Mouse (Mus musculus) pancreas, adult 10 weeks (tissue): ENCODE data around the gene Gm5458. TPM values are rescaled to one million over a fixed set of nuclear protein-coding genes. Genes with fewer than 3 reads are reported as not detected.

Experiments used
- polyA plus RNA-seq: library from polyadenylated mRNA; stranded (reverse); fragments of 350-450 nt; fragmentation: Illumina TruSeq; extraction: RNeasy Lipid Tissue Mini Kit (QIAGEN cat#74804); gene quantifications from one replicate; pipeline ENCODE4 v1.2.3, GENCODE M21; 2015; ENCODE audit warnings: low read depth, low replicate concordance; ENCODE audit not compliant: insufficient read depth

Gm5458 gene
- not detected for polyA plus RNA-seq

GRCm38 (mm10) chr14:19602481-19602880 is at the start of gene Gm5458:
Gm5458 (minus strand) TSS chr14:19602581.

GRCm38 (mm10) chr14:19584804-19585667 is 17.3 kb downstream of the Gm5458 start, which contains the start of gene Gm2237:
Gm2237 (minus strand) TSS chr14:19585135.

GRCm38 (mm10) chr14:19549863-19550262 is 52.5 kb downstream of the Gm5458 start, which contains the start of gene Gm2244:
Gm2244 (minus strand) TSS chr14:19549963.

Other genes with a start within 250 kb of the Gm5458 start
- gene Gm21738, start 183.7 kb downstream of the Gm5458 start, polyA plus RNA-seq: not detected
- gene Gm2244, start 52.6 kb downstream of the Gm5458 start, polyA plus RNA-seq: not detected
- not detected for gene Gm2237, start 17.4 kb downstream of the Gm5458 start, polyA plus RNA-seq
- 21.3 TPM for gene Nid2, start 148.7 kb upstream of the Gm5458 start, polyA plus RNA-seq
- gene Rtraf, start 221.2 kb upstream of the Gm5458 start, polyA plus RNA-seq: 28.7 TPM